Mouse (Mus musculus) heart, adult 2 months (tissue): ENCODE measurements around the gene Rmdn3. TPM values are rescaled to one million over a fixed set of nuclear protein-coding genes. Genes with fewer than 3 reads are reported as not detected.
A peak's percentile ranks its signal among the peaks of the same experiment; 100 is the strongest.

ENCODE experiments used
- DNase-seq, 2 experiments: peaks; one replicate each; pipeline ENCODE4 v3.0.0; 2021
- H3K27ac ChIP-seq: fragments of 200-600 bp; 2 replicates; pipeline ENCODE4 v1.8.1; 2022
- H3K27me3 ChIP-seq: fragments of 200-500 bp; 2 replicates; pipeline ENCODE4 v1.6.1; 2012; ENCODE audit warnings: mild to moderate bottlenecking, low read length, inconsistent platforms, mixed read lengths; ENCODE audit not compliant: control insufficient read depth, insufficient read depth
- H3K36me3 ChIP-seq: fragments of 200-500 bp; 2 replicates; pipeline ENCODE4 v1.6.1; 2012; ENCODE audit warnings: low read length, inconsistent platforms; ENCODE audit not compliant: control insufficient read depth, insufficient read depth
- H3K4me1 ChIP-seq: fragments of 200-500 bp; 2 replicates; pipeline ENCODE4 v1.6.1; 2011; ENCODE audit warnings: low read length; ENCODE audit not compliant: control insufficient read depth, insufficient read depth
- H3K4me3 ChIP-seq: fragments of 200-600 bp; 2 replicates; pipeline ENCODE4 v1.8.1; 2022
- H3K79me2 ChIP-seq: fragments of 200-500 bp; replicated peaks from 2 replicates; pipeline ENCODE4 v1.6.1; 2012; ENCODE audit warnings: mild to moderate bottlenecking, inconsistent platforms, low read length, moderate library complexity, mixed read lengths; ENCODE audit not compliant: control insufficient read depth, insufficient read depth
- H3K9ac ChIP-seq: fragments of 200-500 bp; 2 replicates; pipeline ENCODE4 v1.6.1; 2012; ENCODE audit warnings: low read depth, mild to moderate bottlenecking, control low read depth, inconsistent platforms, low read length, mixed read lengths
- CTCF ChIP-seq: fragments of 200-600 bp; IDR thresholded peaks from 2 replicates; pipeline ENCODE4 v1.8.1; 2022; ENCODE audit warnings: antibody characterized with exemption, mild to moderate bottlenecking, moderate library complexity
- EP300 ChIP-seq: fragments of 200-500 bp; IDR thresholded peaks from 2 replicates; pipeline ENCODE4 v1.6.1; 2011; ENCODE audit warnings: low read depth, low read length, control low read depth; ENCODE audit not compliant: insufficient read depth
- POLR2A ChIP-seq: fragments of 200-500 bp; IDR thresholded peaks from 2 replicates; pipeline ENCODE4 v1.6.1; 2011; ENCODE audit warnings: mild to moderate bottlenecking, low read depth, low read length, control low read depth; ENCODE audit not compliant: insufficient read depth
- WGBS: fragments of 180-500 bp; shearing (Covaris S2); methylation state at CpG from one replicate; pipeline ENCODE4 v1.1.7; 2018; 5-methylcytosine and 5-hydroxymethylcytosine counted together
- intact Hi-C: fragments of 180-260 bp; cut with DNase I; formaldehyde crosslinking; loops from one replicate; pipeline ENCODE4 v1.15.1; 2025
- long read RNA-seq: library from polyadenylated mRNA; stranded (forward); transcript quantifications from one replicate; pipeline ENCODE4 v2.0.0, GENCODE M21; 2021
- polyA plus RNA-seq: library from polyadenylated mRNA; depleted of rRNA; stranded (reverse); fragments of >200 nt; gene quantifications from 2 replicates; pipeline ENCODE4 v1.2.3, GENCODE M21; 2012; rRNA removed
- total RNA-seq, 2 experiments: library from RNA; stranded (reverse); gene quantifications; 2 replicates each; pipeline ENCODE4 v1.2.3; 2021

Gene Rmdn3
- total RNA-seq, result 10 to 100 TPM; 20.0 to 20.1 TPM
- 9.0 and 12.4 TPM in 2 replicates for polyA plus RNA-seq
- long read RNA-seq, transcript Rmdn3-201 (13 exons, 2,249 nt), result major isoform, 24 of 26 reads
- long read RNA-seq, partial matches to known transcripts, result 2 of 26 reads
- long read RNA-seq, other reads (novel, unspliced or antisense), result 0 of 26 reads

GRCm38 (mm10) chr2:119156681-119157572 lies at the start of gene Rmdn3:
Gene Rmdn3 (minus strand): TSS chr2:119157034.
- peak; percentile 93 to 94 for DNase-seq
- Histone ChIP-seq H3K79me2 (no peaks in the 10 kb centered on the region), H3K9ac (peak within 1 kb of the TSS; percentile 75), H3K36me3 (peaks cover 3% of the 10 kb centered on the region; the same call in 1 of the 2 replicates), H3K4me3 (peak within 1 kb of the TSS; percentile 100), H3K27ac (peak within 1 kb of the TSS; percentile 76), H3K27me3 (no peaks in the 10 kb centered on the region), H3K4me1 (peaks cover 6% of the 10 kb centered on the region)
- intact Hi-C loops, result no loop called here
- WGBS, result 1% methylated on average over 57 of the region's 57 CpGs
- TF ChIP-seq POLR2A, result peak; percentile 68; the same call in 1 of the 2 replicates
- TF ChIP-seq CTCF, result no peak
- peak; percentile 36; the same call in 1 of the 2 replicates for TF ChIP-seq EP300

GRCm38 (mm10) chr2:119203871-119204460 lies 47.1 kb upstream of the Rmdn3 start:
- intact Hi-C loops, result no loop called here
- WGBS, result 49% methylated on average over 4 of the region's 4 CpGs
- no peak overlapping the region for H3K9ac ChIP-seq
- no peak for DNase-seq
- no peak overlapping the region for H3K4me3 ChIP-seq
- H3K27me3 ChIP-seq, result no peaks in the 10 kb centered on the region
- no peaks in the 10 kb centered on the region for H3K36me3 ChIP-seq
- H3K27ac ChIP-seq, result peak overlapping the region; percentile 63
- TF ChIP-seq EP300, result no peak
- no peak for TF ChIP-seq CTCF
- no peak for TF ChIP-seq POLR2A
- H3K4me1 ChIP-seq, result peaks cover 7% of the 10 kb centered on the region
- no peaks in the 10 kb centered on the region; the same call in 1 of the 2 replicates for H3K79me2 ChIP-seq

- DNase-seq, result peak; percentile 41 to 43
- Histone ChIP-seq H3K36me3 (no peaks in the 10 kb centered on the region), H3K9ac (no peak overlapping the region), H3K4me3 (no peak overlapping the region), H3K27ac (peak overlapping the region; percentile 63), H3K4me1 (peaks cover 10% of the 10 kb centered on the region), H3K79me2 (no peaks in the 10 kb centered on the region; the same call in 1 of the 2 replicates), H3K27me3 (no peaks in the 10 kb centered on the region)
- 43% methylated on average over 5 of the region's 5 CpGs for WGBS
- intact Hi-C loops, result no loop called here
- TF ChIP-seq CTCF (no peak), POLR2A (no peak), EP300 (no peak)
These were observed 46.1 kb upstream of the Rmdn3 start for GRCm38 (mm10) chr2:119202914-119203453.

- H3K27ac ChIP-seq, result no peak overlapping the region
- no peaks in the 10 kb centered on the region for H3K36me3 ChIP-seq
- H3K79me2 ChIP-seq, result no peaks in the 10 kb centered on the region; the same call in 1 of the 2 replicates
- WGBS, result 37% methylated on average over 3 of the region's 3 CpGs
- TF ChIP-seq EP300 (no peak), CTCF (no peak), POLR2A (no peak)
- H3K4me1 ChIP-seq, result peaks cover 8% of the 10 kb centered on the region
- H3K9ac ChIP-seq, result no peak overlapping the region
- no peak for DNase-seq
- intact Hi-C loops, result no loop called here
- H3K27me3 ChIP-seq, result no peaks in the 10 kb centered on the region
- H3K4me3 ChIP-seq, result no peak overlapping the region
These were observed 42.1 kb upstream of the Rmdn3 start for GRCm38 (mm10) chr2:119198934-119199333.

GRCm38 (mm10) chr2:119198049-119198448 lies 41.2 kb upstream of the Rmdn3 start:
- intact Hi-C loops, result no loop called here
- Histone ChIP-seq H3K4me3 (no peak overlapping the region), H3K79me2 (no peaks in the 10 kb centered on the region; the same call in 1 of the 2 replicates), H3K27ac (no peak overlapping the region), H3K9ac (no peak overlapping the region), H3K4me1 (peaks cover 5% of the 10 kb centered on the region), H3K36me3 (no peaks in the 10 kb centered on the region), H3K27me3 (no peaks in the 10 kb centered on the region)
- TF ChIP-seq POLR2A (no peak), EP300 (no peak), CTCF (no peak)
- 48% methylated on average over 1 of the region's 1 CpGs for WGBS
- no peak for DNase-seq
